Mouse (Mus musculus) kidney, adult 2 months (tissue): ENCODE measurements around the gene Tdrkh.

Experiments used
- CTCF ChIP-seq: fragments of 200-500 bp; conservative IDR thresholded peaks from 2 replicates; pipeline ENCODE4 v1.5.1; 2011; ENCODE audit warnings: low read depth, mild to moderate bottlenecking, control low read depth, low read length, moderate library complexity, mixed read lengths; ENCODE audit not compliant: insufficient read depth, insufficient read length
- POLR2A ChIP-seq: fragments of 200-500 bp; IDR thresholded peaks from one replicate; pipeline ENCODE4 v1.6.1; 2011; ENCODE audit warnings: low read depth, low read length, control low read depth

GRCm38 (mm10) chr3:94482764-94483385 is 69.8 kb downstream of the Tdrkh start:
- no peak for TF ChIP-seq POLR2A
- no peak for TF ChIP-seq CTCF
